Mouse (Mus musculus): ENCODE results near the gene Entpd3.
A peak's percentile ranks its signal among the peaks of the same experiment; 100 is the strongest.

- 0 out of 2 replicates have a peak, but pooled peaks have one; percentile 16 for TF ChIP-seq CTCF (IDR thresholded peaks at IDR 0.05; ENCODE audit: low read depth)
- TF ChIP-seq EP300 (optimal IDR thresholded peaks at IDR 0.05) = no peak
These were observed 43.7 kb downstream of the Entpd3 start for GRCm38 (mm10) chr9:120583314-120583713.
